Mouse (Mus musculus): Measurements from ENCODE around the gene Mdh2.

The Mdh2 gene

GRCm38 (mm10) chr5:135776546-135776945 lies 1.7 kb upstream of the Mdh2 start:
- no peak for DNase-seq (ENCODE audit: low spot score in 2 of 2)

GRCm38 (mm10) chr5:135777796-135778470 lies 347 bp upstream of the Mdh2 start, which contains the start of gene Styxl1:
Gene Styxl1, minus strand, starts transcription at chr5:135778385.
- DNase-seq (ENCODE audit: low spot score in 2 of 2): no peak

- DNase-seq (ENCODE audit: low spot score in 2 of 2): no peak
Measured at GRCm38 (mm10) chr5:135780331-135780730, 2.1 kb downstream of the Mdh2 start.

DNA sequence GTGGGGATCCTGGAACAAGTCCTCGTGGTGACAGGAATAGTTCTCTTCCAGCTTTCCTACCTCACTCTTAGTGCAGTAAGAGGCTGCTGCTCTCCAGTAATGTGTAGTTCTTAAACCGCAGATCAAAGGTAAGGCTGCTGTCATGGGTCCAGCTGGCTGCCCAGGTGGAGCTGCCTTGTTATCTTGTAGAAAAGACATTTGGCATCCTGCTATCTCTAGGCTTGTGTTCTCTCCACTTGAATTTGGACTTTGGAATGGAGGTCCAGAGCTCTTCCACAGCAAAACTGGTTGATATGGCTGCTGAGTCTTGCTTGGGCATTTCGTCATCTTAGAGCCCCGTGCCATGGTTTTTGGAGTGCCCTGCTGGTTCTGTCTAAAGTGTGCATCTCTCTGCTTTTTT lies 4.6 kb downstream of the Mdh2 start:
- no peak for DNase-seq (ENCODE audit: low spot score in 2 of 2)

- DNase-seq (ENCODE audit: low spot score in 2 of 2): peak; percentile 72 to 88
Measured at GRCm38 (mm10) chr5:135793996-135794858, 15.9 kb downstream of the Mdh2 start.

GRCm38 (mm10) chr5:135794859-135795181 lies 16.5 kb downstream of the Mdh2 start:
- DNase-seq (ENCODE audit: low spot score in 2 of 2): no peak

GRCm38 (mm10) chr5:135799746-135800145 lies 21.5 kb downstream of the Mdh2 start:
- no peak for DNase-seq (ENCODE audit: low spot score in 2 of 2)

DNA sequence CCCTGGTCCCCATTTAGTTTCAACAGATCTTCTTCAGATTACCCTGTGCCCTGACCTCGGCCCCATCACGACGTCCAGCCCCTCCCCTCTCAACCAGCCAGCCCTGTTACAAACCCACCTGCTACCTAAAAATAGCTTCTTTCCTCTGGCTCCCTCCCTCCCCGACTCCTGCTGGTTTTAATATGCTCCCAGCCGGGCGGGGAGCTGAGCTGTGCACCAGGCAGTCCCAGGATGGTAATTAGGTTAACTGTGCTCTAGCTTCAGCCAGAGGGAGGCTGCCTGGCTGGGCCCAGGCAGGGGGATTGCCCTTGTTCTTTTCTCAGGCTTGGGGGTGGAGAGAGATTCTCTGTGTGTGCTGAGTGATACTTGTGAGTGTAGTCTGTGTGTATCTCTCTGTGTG lies 22.6 kb downstream of the Mdh2 start:
- no peak for DNase-seq (ENCODE audit: low spot score in 2 of 2)

DNA sequence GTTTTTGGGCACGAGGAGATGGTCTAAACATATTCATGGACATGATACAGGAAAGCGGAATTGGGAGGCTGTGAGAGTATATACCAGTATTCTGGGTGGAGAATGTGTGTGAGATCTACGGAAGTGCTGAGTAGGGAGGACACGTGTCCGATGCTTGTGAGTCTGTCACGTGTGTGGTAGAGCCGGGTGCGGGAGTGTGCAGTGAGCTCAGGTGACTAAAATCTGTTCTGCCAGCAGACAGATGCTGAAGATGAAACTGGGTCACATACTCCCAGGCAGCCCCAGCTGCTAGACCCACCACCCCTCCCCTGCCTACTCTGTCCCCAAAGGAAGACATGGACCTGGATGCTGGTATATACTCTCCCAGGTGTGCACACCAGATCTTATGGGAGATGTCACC lies 24.4 kb downstream of the Mdh2 start:
- DNase-seq (ENCODE audit: low spot score in 2 of 2): no peak

DNA sequence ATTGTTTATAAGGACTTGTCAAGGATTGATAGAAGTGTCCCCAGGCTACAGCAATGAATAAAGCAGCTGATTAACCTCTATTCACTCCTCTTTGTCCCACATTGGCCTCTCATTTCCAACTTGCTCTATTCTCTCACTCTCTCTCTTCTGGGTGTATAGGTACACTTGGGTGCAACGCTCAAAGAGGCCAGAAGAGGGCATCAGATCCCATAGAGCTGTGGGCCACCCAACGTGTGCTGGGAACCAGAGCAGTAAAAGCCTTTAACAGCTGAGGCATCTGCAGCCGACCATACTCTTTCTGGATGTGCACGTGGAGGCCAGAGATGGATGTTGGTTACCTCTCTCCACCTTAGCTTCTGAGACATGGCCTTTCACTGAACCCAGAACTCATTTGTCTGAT lies 24.9 kb downstream of the Mdh2 start:
- no peak for DNase-seq (ENCODE audit: low spot score in 2 of 2)

GRCm38 (mm10) chr5:135803676-135804075 lies 25.4 kb downstream of the Mdh2 start:
- no peak for DNase-seq (ENCODE audit: low spot score in 2 of 2)

DNA sequence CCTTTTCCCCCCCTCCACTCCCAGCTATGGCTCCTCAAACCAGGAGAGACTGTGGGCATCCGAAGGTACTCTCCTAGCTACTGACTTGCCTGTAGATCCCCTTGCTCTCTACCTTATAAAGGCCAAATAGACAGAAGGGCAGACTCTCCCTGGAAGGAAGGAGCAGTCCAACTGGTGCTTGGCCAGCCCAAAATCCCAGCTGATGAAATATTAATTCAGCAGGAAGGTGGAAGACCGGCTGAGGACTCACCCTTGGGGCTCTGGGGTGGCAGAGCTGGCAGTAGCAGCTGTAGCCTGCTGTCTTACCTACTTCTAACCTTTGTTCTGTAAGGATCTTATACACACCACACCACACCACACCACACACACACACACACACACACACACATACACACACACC lies 26.5 kb downstream of the Mdh2 start:
- no peak for DNase-seq (ENCODE audit: low spot score in 2 of 2)

DNA sequence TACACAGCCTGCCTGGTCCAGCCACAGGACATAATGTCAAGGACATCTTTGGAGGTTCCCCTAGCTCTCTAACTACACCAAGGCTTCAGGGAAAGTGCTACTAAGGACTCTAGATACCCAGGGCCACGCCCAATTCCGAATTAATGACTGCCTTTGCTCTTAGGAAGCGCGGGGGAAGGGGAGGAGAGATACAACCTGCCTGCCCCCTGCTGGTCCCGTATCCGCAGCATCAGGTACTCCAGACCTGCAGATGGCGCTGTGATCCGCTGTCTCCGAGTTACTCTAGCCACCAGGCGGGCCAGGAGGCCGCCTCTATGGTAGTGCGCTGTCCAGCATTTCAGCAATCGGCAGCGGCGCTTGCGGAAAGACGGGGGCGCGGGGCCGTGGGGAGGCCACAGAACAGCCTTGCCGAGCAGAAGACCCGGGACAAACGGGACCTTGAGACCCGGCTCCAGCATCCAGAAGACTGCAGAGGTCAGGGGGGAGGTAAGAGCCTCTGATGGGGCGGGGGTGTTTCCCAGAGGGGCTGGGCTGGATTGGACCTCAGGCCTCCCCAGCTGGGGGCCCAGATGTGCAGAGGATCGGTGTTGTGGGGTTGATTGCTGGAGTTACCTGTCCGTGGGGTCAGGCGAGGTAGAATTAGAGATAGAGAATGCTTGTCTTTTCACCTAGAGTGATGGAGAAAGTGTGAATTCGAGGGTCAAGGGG lies 28.4 kb downstream of the Mdh2 start, which contains the start of gene Srrm3:
Gene Srrm3 (plus strand): TSS at position 336 of the 708 bp plus-strand sequence.
- DNase-seq (ENCODE audit: low spot score in 2 of 2): peak; percentile 75 to 79

DNA sequence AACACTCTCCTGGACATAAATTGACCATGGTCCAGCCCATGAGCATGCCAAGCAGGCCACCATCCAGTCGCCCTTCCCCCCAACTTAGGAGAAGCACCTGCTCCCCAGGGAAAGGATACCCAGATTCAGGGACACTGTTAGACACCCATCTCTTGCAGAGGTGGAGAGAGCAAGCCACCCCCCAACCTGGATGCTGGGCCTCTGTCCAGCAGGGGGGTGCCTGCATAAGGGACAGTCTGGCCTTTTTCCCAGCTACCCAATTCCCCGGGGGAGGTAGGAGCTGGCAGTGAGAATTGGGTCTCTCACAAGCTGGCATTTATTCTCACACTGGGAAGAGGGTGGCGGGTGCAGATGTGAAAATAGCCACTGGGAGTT lies 29.0 kb downstream of the Mdh2 start:
- no peak for DNase-seq (ENCODE audit: low spot score in 2 of 2)

DNA sequence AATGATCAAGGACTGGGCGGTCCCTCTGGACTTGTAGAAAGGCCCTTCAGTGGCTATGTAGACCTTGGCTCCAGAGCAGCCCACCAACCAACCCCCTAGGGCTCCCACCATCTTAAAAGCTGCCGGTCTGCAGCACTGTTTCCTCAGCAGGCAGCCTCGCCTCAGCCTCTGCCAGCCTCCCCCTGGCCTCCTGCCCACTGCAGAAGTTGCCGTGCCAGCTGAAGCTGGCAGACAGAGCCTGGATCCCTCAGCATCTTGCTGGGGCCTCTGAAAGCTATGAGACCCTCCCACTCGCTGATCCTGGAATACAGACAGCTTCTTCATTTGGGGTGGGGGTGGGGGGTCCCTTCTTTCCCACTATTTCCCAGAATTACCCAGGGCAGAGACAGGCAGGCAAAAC lies 34.7 kb downstream of the Mdh2 start:
- no peak for DNase-seq (ENCODE audit: low spot score in 2 of 2)

DNA sequence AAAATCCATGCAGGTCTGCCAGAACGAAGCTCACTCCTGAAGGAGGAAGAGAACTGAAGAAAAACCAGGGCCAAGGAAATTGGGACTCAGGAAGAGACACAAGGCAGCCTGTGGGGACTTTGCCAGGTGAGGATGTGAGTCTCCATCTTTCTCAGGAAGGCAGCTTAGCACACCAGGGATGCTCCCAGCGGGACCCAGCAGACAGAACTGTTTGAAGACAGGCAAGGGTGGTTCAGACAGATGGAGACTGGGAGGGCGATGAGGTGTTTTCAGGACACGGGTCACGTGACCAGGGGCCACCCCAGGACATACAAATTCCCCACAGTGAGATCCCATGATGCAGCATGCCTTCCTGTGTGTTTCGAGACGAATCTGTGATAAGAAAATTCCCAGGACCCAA lies 40.2 kb downstream of the Mdh2 start:
- DNase-seq (ENCODE audit: low spot score in 2 of 2): no peak

GRCm38 (mm10) chr5:135822316-135822944 lies 44.1 kb downstream of the Mdh2 start:
- DNase-seq (ENCODE audit: low spot score in 2 of 2): no peak

DNA sequence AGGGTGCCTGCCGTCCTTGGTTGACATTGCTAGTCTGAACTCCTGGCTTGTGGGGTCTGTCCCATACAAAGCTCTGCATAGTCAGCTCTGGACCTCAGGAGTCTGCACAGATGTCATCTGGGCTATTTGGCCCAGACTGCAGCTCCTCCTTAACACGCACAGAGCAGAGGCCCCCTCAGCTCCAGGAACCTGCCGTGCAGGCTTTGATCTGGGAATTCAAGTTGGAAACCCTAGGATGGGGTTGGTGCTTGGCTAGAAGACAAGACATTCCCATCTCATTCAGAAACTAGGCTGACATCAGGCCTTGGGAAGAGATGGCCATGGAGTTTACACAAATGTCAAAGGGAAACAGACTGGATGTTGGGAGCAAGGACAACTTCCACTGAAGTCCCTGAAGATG lies 46.2 kb downstream of the Mdh2 start:
- DNase-seq (ENCODE audit: low spot score in 2 of 2): no peak

DNA sequence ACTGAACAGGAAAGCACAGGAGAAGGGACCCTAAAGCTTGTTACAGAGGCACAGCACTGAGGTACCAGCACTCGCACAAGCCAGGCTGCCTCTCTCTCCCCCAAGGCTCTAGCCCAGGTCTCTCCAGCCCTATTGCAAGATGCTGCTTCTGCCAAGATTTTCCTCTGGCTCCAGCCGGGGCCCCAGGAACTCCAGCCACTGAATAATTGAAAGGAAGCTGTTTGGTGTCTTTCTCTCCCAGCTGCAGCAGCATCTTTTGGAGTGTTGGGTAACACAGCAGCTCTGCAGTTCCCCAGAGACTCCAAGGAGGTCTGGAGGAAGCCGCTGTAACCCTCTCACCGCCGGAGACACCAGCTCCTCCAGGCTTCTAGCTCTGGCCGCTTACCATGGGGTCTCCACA lies 47.9 kb downstream of the Mdh2 start:
- DNase-seq (ENCODE audit: low spot score in 2 of 2): no peak

DNA sequence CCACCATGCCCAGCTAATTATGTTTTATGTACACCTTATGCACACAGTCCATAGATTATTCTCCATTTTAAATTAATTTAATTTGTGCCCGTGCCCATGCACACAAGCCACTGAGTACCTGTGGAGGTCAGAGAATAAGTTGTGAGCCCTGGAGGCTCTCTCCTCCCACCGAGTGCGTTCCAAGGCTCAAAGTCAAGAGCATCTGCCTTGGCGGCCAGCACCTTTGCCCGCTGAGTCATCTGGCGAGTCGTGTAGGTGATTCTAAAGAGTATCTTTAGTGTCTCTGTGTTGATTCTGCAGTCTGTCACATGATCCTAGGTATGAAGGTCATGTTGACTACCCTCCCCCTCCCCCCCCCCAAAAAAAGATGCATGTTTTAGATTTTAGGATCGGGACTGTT lies 51.1 kb downstream of the Mdh2 start:
- DNase-seq (ENCODE audit: low spot score in 2 of 2): no peak

DNA sequence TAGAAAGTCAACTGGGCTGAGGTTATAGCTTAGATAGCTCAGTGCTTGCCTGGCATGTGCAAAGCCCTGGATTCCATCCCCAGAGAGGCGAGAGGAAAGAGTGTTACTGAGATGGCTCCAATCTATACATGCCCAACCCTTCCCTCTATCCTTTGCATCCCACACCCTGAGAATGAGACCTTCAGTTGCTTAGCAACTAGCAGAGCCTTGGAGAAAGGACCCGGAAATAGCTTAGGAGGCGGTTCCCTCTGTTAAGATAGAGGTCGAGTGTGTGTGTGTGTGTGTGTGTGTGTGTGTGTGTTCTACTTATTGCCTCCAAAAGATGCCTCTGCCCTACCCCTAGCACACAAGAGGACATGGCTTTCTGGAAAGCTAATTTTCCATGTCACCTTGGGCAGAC lies 54.4 kb downstream of the Mdh2 start:
- DNase-seq (ENCODE audit: low spot score in 2 of 2): no peak

GRCm38 (mm10) chr5:135834769-135835491 lies 56.6 kb downstream of the Mdh2 start:
- DNase-seq (ENCODE audit: low spot score in 2 of 2): no peak

Data from heart, adult 9 months (tissue).